ENCODE assay signal across 2 mouse cellular contexts in the genomic region with DNA sequence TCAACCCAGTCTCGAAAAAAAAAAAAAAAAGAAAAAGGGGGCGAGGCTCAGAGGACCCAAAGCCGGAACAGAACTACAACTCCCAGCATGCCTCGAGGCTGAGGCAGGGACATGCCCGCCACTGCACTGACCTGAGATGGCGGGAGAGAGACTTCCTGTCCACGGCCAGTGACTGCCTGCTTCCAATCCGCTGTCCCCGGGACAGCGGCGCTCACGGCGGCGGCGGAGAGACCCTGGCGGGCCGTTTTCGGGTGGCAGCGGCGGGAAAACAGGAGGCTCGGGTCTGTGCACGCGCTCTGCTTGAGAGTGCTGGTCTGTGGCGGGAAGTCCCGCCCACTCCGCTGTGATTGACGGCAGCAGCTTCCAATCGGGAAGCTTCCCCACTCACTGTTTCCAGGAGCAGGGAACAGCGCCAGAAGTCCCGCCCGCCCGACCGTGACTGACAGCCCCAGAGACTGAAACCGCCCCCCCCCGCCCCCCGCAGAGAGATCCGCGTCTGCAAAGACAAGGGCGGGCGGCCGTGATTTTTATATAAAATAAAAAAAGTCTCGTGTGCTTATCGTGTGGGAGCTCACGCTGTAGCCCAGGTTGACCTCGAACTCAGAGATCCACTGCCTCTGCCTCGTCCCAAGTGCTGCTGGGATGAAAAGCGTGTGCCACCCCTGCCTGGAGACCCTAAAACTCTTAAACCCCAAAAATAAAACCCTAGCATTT.
TF ChIP-seq lines count a peak whose summit lies in the region.

No protein-coding gene starts in this region.

TF ChIP-seq in C2C12, 6 proteins besides CTCF, POLR2A, EP300 and RAD21 (continued from another document):
- TF ChIP-seq MYOG (IDR thresholded peaks at IDR 0.05; ENCODE audit: control insufficient read depth, extremely low read depth, insufficient read length) (no peak), MAX (IDR thresholded peaks at IDR 0.05) (no peak), CEBPB (IDR thresholded peaks at IDR 0.05; ENCODE audit: low read depth) (no peak)

TF ChIP-seq in myocyte, 11 proteins besides CTCF, POLR2A, EP300 and RAD21 (continued from another document):
- no peak for TF ChIP-seq USF1 (IDR thresholded peaks at IDR 0.05; ENCODE audit: low read depth)
- TF ChIP-seq REST (IDR thresholded peaks at IDR 0.05; ENCODE audit: insufficient read depth, insufficient read length): no peak
